Mouse (Mus musculus): ENCODE measurements around the gene Crisp1. TPM values are rescaled to one million over a fixed set of nuclear protein-coding genes. Genes with fewer than 3 reads are reported as not detected.

Gene Crisp1
- total RNA-seq (2021), result not detected
- long read RNA-seq, partial matches to known transcripts, result 2 of 2 reads
- long read RNA-seq, other reads (novel, unspliced or antisense), result 0 of 2 reads

DNA sequence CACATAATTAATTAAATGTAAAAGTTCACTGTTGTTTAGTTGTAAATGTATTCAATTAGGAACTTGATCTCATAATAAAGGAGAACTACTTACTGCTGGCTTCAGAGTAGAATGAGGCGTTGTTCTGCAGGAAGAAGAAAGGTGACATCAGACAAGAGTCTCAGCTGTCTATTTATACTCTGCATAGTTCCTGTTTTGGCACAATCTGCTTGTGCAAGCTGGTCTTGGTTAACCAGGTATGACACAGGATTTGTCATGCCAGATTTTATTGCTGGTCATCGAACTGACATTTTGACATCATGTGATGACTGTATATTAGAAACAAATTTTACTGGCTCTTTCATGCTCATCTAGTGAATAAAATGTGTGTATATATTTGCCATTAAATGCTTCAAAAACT lies at the start of gene Crisp1:
Gene Crisp1, minus strand, starts transcription at position 146 of the 400 bp plus-strand sequence.
- DNase-seq (ENCODE audit: low spot score in 2 of 2), result no peak

GRCm38 (mm10) chr17:40342497-40343009 lies 23.5 kb upstream of the Crisp1 start:
- no peak for DNase-seq (ENCODE audit: low spot score in 2 of 2)

- DNase-seq (ENCODE audit: low spot score in 2 of 2), result no peak
Observed at GRCm38 (mm10) chr17:40285435-40285834, 33.6 kb downstream of the Crisp1 start.

DNA sequence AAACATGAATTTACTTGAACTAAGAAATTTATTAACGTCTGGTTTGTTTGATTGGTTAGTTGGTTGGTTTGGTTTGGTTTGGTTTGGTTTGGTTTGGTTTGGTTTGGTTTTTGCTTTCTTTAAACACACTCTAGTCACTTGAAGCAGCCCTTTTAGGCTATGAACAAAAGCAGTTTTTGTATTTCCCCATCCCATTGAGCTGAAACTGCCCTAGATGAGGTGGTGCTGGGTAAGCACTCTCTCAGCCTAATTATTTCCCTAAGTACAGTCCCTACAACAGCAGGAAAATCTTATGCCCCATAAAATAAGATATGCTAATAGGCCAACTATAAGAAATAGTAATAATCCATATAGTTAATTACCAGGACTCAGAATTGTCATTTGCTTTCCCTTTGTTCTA lies 43.5 kb downstream of the Crisp1 start:
- no peak for DNase-seq (ENCODE audit: low spot score in 2 of 2)

DNA sequence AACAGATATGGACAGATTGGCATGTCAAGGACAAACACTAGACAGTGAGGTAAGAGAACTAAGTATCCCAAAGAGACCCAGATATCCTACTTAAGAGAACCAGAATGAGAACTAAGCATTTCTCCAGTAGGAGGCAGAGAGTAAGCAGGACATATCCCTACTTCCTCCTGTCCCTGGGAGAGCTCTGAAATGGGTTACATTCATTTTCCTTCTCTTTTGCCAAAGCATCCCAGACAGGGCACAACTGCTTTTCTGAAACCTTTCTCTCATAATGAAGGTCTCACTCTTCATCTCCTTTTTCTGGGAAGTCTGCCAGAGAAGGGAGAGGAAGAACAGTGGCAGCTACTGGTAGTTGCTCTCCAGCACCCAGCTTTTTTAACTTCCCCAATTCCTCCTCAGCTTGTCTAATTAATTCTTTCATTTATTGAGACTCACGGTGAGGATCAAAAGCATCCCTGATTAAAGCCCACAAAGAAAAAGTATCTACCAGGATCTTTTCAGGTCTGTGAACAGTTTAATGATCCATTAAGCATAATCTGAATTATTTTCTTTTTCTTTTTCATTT lies 44.0 kb downstream of the Crisp1 start:
- DNase-seq (ENCODE audit: low spot score in 2 of 2), result no peak

- no peak for DNase-seq (ENCODE audit: low spot score in 2 of 2)
Observed at GRCm38 (mm10) chr17:40252487-40252886, 66.5 kb downstream of the Crisp1 start.

Other genes with a start within 250 kb of the Crisp1 start
- gene AC192777.2, start 223.8 kb downstream of the Crisp1 start, total RNA-seq (2021), result not detected
- not detected for gene Pgk2, start 110.6 kb downstream of the Crisp1 start, total RNA-seq (2021)
- gene Crisp3, start 76.9 kb downstream of the Crisp1 start, total RNA-seq (2021), result not detected
- gene Esp8, start 200.8 kb upstream of the Crisp1 start, total RNA-seq (2021), result not detected
- not detected for gene Esp6, start 242.3 kb upstream of the Crisp1 start, total RNA-seq (2021)